Mouse (Mus musculus): ENCODE results near the gene Rem1. TPM values are rescaled to one million over a fixed set of nuclear protein-coding genes. Genes with fewer than 3 reads are reported as not detected.

Rem1 gene
- polyA plus RNA-seq (2014; fragmentation: Illumina TruSeq; extraction: RNeasy Lipid Tissue Mini Kit (QIAGEN cat#74804); ENCODE audit: low read depth, low replicate concordance) = not detected

DNA sequence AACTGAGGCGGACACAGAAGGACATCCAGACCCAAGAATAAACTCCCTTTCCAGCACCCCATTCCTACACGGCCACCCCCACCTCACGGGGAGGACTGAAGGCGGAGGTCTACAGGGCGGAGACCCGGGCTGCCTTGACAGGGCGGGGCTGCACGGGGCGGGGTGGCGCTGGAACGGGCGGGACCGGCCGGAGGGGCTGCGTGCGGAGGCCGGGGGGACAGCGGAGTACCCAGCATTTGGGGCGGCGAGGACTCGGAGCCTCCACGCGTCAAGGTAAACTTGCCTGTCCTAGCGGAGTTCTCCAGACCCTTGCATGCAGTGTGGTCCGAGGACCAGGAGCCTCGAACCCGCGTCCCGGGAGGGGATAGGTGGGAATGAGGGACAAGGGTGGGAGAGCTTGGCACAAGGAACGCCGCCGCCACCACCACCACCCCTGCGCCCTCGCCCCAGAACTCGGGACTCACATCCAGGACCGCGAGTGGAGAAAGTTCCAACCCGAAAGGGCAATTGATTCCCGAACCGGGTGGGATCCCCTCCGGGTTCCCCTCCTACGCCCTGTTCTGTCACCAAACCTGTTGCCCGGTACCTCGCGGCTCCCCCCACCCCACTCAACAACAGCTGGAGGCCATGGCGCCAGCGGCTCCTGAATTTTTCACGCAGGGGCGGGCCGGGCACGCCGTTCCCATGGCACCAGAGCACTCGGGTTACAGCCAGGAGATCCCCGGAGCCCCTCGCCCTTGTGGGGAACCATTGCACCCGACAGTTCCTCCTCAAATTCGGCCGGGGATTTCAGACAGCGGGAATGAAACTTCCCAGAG is at the start of gene Rem1:
Gene Rem1 (plus strand): TSS at position 178 of the 818 bp plus-strand sequence.

DNA sequence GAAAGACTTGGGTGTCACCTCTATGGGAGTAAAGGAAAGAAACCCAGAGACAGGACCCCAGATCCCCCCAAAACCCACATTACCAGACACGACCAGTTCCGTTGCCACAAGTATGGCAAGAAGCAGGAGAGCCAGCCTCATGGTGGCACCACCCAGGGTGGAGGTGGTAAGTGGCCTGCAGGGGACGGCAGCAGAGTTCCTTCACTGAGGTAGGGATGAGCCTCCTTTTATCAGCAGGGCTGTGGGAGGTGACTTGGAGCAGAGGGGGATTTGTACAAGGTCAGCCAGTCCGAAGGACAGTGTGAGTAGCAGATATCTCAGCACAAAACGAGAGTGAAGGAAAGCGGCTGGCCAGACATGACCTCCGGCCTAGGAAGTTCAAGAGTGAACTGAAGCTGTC is 46.6 kb upstream of the Rem1 start, which contains the start of gene Defb19:
Gene Defb19 (minus strand): TSS at position 206 of the 400 bp plus-strand sequence.

DNA sequence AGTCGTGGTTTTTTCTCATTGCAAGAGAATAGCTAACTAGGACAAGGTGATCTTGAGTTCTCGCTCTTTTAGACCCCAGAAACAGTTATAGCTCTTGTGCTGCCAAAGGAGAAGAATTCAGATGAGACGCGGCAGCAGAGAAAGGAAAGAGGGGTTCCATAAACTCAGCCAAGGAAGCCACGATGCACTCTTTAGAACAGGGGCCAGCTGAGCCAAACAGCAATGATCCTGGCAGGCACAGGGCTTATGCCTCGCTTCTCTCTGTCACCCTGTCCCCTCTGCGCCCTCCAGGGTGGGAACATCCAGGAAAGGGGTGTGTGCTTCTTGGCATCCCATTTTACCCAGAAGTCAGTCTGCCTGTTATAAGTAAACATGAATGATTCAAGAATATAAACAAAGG is 27.5 kb upstream of the Rem1 start, which contains the start of gene Defb45:
Gene Defb45 (minus strand): TSS at position 101 of the 400 bp plus-strand sequence.

DNA sequence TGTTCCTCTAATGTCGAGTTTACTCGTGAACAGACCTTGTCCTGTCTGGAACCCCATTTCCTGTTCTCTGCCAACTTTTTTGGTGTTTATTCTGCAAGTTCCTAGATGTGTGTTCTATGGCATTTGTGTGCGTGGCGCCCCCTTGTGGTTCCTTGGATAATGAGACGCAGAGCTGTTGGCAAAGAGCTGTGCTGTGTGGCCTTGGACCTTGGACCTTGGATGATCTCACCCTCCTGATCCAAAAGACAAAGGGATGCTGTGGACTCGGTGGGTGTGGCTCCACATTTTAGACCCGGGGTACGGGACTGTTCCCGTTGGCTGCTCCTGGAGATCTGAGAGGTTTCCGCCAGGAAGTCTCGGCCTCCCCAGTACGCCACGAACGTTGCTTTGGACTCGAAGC is 22.7 kb upstream of the Rem1 start, which contains the start of gene Defb36:
Gene Defb36 (plus strand): TSS at position 271 of the 400 bp plus-strand sequence.

DNA sequence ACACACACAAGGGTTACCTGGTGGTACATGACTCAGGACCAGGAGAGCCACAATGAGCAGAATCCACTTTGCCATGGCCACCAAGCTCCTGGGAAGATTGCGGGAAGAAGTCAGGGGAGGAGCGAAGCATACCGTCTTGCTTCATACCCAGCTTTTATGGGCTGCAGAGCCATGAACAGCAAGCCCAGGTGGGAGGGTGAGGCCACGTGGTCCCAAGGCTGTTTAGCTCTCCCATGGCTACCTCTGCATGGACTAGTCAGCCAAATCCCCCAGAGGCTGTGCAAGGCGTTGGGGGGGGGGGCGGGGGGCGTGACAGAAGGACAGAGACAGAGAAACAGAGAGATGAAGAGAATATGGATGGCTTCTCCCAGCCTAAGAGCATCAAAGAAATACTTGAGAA is 3.8 kb upstream of the Rem1 start, which contains the start of gene Defb25:
Gene Defb25 (minus strand): TSS at position 101 of the 400 bp plus-strand sequence.

DNA sequence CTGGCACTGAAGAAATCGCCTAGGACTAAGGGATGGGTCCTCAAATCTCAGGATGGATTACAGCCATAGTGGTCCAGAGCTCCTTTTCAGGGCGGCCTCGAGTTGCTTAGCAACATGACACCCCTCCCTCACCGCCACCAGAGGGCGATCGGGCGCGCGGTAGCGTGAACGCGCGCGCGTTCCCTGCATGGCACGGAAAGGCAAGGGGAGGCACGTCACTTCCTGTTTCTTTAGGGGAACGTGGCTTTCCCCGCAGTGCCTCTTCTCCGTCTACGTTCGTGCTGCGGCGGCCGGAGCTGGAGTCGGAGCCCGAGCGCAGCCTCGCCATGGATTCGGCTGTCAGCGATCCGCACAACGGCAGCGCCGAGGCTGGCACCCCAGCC is 42.5 kb downstream of the Rem1 start, which contains the start of gene H13:
Gene H13 (plus strand): TSS at position 206 of the 383 bp plus-strand sequence.

Other genes with a start within 250 kb of the Rem1 start
- 0.34 TPM for gene Sox12, start 228.9 kb upstream of the Rem1 start, polyA plus RNA-seq (2014; fragmentation: Illumina TruSeq; extraction: RNeasy Lipid Tissue Mini Kit (QIAGEN cat#74804); ENCODE audit: low read depth, low replicate concordance)
- gene Zcchc3, start 211.9 kb upstream of the Rem1 start, polyA plus RNA-seq (2014; fragmentation: Illumina TruSeq; extraction: RNeasy Lipid Tissue Mini Kit (QIAGEN cat#74804); ENCODE audit: low read depth, low replicate concordance) = 0.19 TPM
- not detected for gene 6820408C15Rik, start 211.4 kb upstream of the Rem1 start, polyA plus RNA-seq (2014; fragmentation: Illumina TruSeq; extraction: RNeasy Lipid Tissue Mini Kit (QIAGEN cat#74804); ENCODE audit: low read depth, low replicate concordance)
- gene Defb23, start 162.3 kb upstream of the Rem1 start, polyA plus RNA-seq (2014; fragmentation: Illumina TruSeq; extraction: RNeasy Lipid Tissue Mini Kit (QIAGEN cat#74804); ENCODE audit: low read depth, low replicate concordance) = not detected
- gene Defb20, start 149.9 kb upstream of the Rem1 start, polyA plus RNA-seq (2014; fragmentation: Illumina TruSeq; extraction: RNeasy Lipid Tissue Mini Kit (QIAGEN cat#74804); ENCODE audit: low read depth, low replicate concordance) = not detected
- gene Defb22, start 136.8 kb upstream of the Rem1 start, polyA plus RNA-seq (2014; fragmentation: Illumina TruSeq; extraction: RNeasy Lipid Tissue Mini Kit (QIAGEN cat#74804); ENCODE audit: low read depth, low replicate concordance) = not detected
- gene Defb26, start 115.3 kb upstream of the Rem1 start, polyA plus RNA-seq (2014; fragmentation: Illumina TruSeq; extraction: RNeasy Lipid Tissue Mini Kit (QIAGEN cat#74804); ENCODE audit: low read depth, low replicate concordance) = not detected
- gene Defb28, start 108.7 kb upstream of the Rem1 start, polyA plus RNA-seq (2014; fragmentation: Illumina TruSeq; extraction: RNeasy Lipid Tissue Mini Kit (QIAGEN cat#74804); ENCODE audit: low read depth, low replicate concordance) = not detected
- gene Defb29, start 86.9 kb upstream of the Rem1 start, polyA plus RNA-seq (2014; fragmentation: Illumina TruSeq; extraction: RNeasy Lipid Tissue Mini Kit (QIAGEN cat#74804); ENCODE audit: low read depth, low replicate concordance) = not detected
- not detected for gene Gm17416, start 57.6 kb upstream of the Rem1 start, polyA plus RNA-seq (2014; fragmentation: Illumina TruSeq; extraction: RNeasy Lipid Tissue Mini Kit (QIAGEN cat#74804); ENCODE audit: low read depth, low replicate concordance)
- gene Defb21, start 54.2 kb upstream of the Rem1 start, polyA plus RNA-seq (2014; fragmentation: Illumina TruSeq; extraction: RNeasy Lipid Tissue Mini Kit (QIAGEN cat#74804); ENCODE audit: low read depth, low replicate concordance) = not detected
- gene Defb19, start 46.6 kb upstream of the Rem1 start, polyA plus RNA-seq (2014; fragmentation: Illumina TruSeq; extraction: RNeasy Lipid Tissue Mini Kit (QIAGEN cat#74804); ENCODE audit: low read depth, low replicate concordance) = not detected
- gene Defb45, start 27.6 kb upstream of the Rem1 start, polyA plus RNA-seq (2014; fragmentation: Illumina TruSeq; extraction: RNeasy Lipid Tissue Mini Kit (QIAGEN cat#74804); ENCODE audit: low read depth, low replicate concordance) = not detected
- not detected for gene Defb36, start 22.6 kb upstream of the Rem1 start, polyA plus RNA-seq (2014; fragmentation: Illumina TruSeq; extraction: RNeasy Lipid Tissue Mini Kit (QIAGEN cat#74804); ENCODE audit: low read depth, low replicate concordance)
- gene Defb25, start 3.9 kb upstream of the Rem1 start, polyA plus RNA-seq (2014; fragmentation: Illumina TruSeq; extraction: RNeasy Lipid Tissue Mini Kit (QIAGEN cat#74804); ENCODE audit: low read depth, low replicate concordance) = not detected
- 35.5 TPM for gene H13, start 42.5 kb downstream of the Rem1 start, polyA plus RNA-seq (2014; fragmentation: Illumina TruSeq; extraction: RNeasy Lipid Tissue Mini Kit (QIAGEN cat#74804); ENCODE audit: low read depth, low replicate concordance)
- gene Mcts2, start 60.1 kb downstream of the Rem1 start, polyA plus RNA-seq (2014; fragmentation: Illumina TruSeq; extraction: RNeasy Lipid Tissue Mini Kit (QIAGEN cat#74804); ENCODE audit: low read depth, low replicate concordance) = 6.6 TPM
- 8.1 TPM for gene Id1, start 109.3 kb downstream of the Rem1 start, polyA plus RNA-seq (2014; fragmentation: Illumina TruSeq; extraction: RNeasy Lipid Tissue Mini Kit (QIAGEN cat#74804); ENCODE audit: low read depth, low replicate concordance)
- not detected for gene Cox4i2, start 127.2 kb downstream of the Rem1 start, polyA plus RNA-seq (2014; fragmentation: Illumina TruSeq; extraction: RNeasy Lipid Tissue Mini Kit (QIAGEN cat#74804); ENCODE audit: low read depth, low replicate concordance)
- gene Bcl2l1, start 204.8 kb downstream of the Rem1 start, polyA plus RNA-seq (2014; fragmentation: Illumina TruSeq; extraction: RNeasy Lipid Tissue Mini Kit (QIAGEN cat#74804); ENCODE audit: low read depth, low replicate concordance) = 12.8 TPM
- gene Tpx2, start 221.0 kb downstream of the Rem1 start, polyA plus RNA-seq (2014; fragmentation: Illumina TruSeq; extraction: RNeasy Lipid Tissue Mini Kit (QIAGEN cat#74804); ENCODE audit: low read depth, low replicate concordance) = 0.37 TPM

Data from liver, adult 10 weeks (tissue).